Mouse (Mus musculus) urinary bladder, postnatal 10 days (tissue): ENCODE data around the gene Eif4enif1.

ENCODE experiments used
- DNase-seq: peaks from one replicate; pipeline ENCODE4 v3.0.0; 2022; ENCODE audit warnings: low spot score

Eif4enif1 gene

DNA sequence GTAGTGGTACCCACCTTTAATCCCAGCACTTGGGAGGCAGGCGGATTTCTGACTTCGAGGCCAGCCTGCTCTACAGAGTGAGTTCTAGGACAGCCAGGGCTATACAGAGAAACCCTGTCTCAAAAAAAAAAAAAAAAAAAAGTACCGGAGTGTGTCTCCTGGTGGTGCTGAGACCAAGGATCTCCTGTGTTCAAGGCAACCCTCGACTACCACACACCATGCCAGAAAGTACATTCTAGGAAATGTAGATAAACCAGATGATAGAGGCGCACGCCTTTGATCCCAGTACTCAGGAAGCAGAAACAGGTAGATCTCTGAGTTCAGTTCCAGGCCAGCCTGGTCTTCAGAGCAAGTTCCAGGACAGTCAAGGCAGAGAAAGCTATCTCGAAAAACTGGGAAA is 64.9 kb downstream of the Eif4enif1 start:
- DNase-seq = no peak

DNA sequence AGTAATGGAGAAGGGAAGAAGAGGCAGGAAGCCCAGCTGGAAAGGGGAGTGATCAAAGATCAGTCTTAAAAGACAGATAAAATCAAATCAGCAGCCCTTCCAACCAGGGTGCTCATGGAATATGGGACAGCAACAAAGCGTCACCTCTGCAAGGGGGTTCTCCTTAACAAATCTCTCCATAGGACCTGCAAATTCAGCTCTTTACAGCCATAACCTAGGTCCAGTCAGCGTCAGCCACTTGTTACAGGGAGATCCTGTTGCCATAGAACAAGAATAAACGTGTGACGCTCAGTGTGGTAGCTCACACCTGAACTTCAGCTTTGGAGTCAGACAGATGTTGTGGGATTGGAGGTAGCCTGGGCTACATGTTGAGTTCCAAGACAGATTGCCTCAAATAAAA is 67.0 kb downstream of the Eif4enif1 start:
- DNase-seq = no peak

DNA sequence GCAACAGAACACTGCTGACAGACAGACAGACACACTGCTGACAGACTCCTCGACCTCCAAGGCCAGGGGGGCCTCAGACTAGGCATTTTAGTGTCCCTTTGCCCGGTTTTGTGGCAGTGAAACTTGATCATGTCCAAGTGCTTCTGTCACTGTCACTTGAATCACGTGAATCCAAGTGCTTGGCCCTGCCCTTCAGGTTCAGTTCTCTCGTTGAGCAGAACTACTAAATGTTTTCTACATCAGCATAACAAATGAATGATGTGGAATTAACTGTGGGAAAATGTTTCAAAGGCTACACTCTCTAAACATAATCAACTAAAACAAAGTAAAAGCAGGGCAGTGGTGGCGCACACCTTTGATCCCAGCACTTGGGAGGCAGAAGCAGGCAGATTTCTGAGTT is 76.2 kb downstream of the Eif4enif1 start:
- DNase-seq = no peak

DNA sequence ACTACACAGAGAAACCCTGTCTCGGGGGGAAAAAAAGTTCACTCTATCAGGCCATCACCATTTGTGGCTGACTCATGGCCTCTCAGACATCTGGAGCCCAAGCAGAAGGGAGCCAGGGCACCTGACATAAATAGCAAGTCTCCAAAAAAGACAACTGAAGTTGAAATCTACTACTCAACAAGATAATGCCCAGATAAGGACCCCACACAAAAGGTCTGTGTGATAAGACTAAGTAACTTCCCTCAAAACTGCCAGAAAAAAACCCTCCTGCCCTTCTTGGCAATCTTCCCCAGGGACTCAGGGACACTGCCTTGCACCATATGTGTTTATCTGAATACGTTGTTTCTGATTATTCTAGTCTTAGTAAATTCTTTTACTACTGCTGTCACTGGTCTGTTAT is 77.5 kb downstream of the Eif4enif1 start:
- no peak for DNase-seq

DNA sequence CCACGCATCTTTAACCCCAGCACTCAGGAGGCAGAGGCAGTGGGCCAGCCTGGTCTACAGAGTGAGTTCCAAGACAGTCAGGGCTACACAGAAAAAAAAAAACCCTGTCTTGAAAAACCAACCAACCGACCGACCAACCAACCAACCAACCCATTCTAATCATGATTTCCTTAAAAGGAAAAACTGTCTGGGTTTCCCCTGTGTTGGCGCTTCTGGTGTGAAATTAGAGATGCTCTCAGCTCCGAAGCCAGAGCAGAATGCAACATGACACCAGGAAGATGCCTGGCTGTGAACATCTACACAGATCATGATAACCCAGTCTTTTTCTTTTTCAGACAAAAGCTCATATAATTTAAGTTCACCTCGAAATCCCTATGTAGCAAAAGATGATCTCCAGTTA is 80.7 kb downstream of the Eif4enif1 start:
- no peak for DNase-seq

DNA sequence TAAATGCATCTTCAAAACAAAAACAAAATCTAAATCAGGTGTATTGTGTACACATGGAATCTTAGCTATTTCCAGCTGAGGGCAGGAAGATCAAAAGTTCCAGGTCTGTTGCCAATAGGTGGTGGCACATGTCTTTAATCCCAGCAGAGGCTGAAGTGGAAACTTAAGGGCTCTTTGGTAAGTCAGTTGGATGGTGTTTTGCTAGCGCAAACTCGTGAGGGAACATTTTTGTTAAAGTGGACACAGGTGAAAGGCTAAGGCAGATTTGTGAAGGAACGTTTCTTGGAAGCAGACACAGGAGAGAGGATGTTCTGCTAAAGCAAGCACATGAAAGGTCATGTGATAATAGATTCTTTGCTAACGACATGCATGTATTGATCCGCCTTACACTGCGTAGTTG is 81.5 kb downstream of the Eif4enif1 start:
- no peak for DNase-seq

DNA sequence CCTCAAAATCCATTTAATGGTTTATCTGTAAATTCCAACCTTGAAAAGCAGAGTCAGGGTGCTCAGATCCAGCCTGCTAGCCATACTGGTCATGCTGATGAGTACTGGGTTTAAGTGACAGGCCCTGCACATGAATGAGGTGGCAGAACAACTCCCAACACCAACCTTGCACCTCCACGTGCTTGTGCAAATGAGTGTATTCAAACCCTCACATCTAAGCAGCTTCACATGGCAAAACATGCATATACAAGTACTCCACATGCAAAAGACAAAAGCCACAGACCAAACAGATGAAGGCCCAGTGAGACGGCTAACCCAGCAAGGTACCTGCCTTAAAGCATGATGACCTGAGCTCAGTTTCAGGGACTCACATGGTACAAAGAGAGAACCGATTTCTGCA is 83.7 kb downstream of the Eif4enif1 start:
- no peak for DNase-seq

DNA sequence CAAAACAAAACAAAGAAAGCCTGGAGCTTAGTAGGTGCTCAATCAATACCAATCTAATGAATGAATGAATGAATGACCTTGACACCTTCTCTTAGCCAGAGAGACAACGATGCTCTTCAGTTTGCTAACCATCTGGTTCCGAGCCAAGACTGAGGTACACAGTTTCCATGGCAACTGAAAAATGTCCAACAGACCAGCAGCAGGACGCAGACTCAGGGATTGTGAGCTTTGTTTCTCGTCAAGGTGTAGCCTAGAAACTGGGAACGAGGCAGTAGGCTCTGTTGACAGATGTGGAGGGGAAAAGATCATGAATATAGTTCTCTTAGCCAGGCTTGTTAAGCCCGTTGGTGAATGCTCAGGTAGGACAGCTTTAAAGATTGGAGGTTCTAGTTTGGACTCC is 84.9 kb downstream of the Eif4enif1 start:
- no peak for DNase-seq

DNA sequence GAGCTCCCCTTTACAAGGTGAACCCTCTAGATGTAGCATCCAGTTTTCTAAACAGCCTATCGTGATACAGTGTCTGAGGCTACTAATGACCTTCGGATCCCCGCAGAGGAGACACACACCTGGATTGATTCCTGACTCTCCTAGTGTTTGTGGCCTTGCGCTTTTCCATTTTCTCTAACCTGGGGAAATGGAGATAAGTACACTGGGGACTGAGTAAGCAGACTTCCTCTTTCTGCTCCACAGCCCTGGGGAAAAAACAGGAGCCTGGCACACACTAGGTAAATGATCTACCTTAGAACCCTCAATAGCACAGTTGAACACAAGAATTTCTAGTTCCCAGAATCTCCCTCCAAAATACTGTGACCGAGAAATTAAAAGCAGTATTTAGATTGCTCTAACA is 85.7 kb downstream of the Eif4enif1 start:
- DNase-seq = no peak

DNA sequence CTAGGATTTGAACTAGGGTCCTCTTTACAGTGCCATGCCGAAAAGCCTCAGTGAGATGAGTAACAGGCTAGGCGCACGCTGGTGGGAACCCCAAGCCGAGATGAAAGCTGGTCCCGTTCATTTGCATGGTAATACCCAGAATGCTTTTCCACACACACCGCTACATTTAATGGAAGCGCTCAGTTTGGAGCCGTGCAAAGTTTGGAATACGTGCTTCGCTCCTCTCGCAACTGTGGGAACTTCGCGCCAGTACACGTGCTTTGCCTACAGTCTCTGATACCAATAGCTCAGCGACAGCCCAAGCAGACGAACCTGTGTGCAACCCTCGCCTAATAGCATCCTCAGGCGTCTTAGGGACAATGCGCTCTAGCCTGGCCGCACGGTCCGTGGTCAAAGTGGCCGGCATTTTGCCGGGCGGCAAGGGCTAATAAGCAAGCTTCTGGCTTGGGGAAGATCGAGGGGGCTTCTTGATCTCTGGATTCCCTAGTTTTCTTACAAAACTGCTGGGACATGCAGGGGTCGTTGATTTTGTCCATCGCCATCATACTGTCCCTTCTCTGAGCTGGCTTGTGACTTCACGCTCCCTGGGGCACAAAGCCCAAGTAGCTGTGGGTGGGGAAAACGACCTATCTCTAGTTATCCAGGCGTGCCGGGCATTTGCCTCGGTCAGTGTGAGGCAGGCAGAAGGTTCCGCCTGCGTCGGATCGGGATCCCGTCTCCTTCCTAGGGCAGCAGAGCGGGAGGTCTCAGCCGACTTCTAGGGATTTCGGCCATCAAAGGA is 86.5 kb downstream of the Eif4enif1 start, which contains the start of gene Patz1:
Gene Patz1, plus strand, starts transcription at position 354 of the 781 bp plus-strand sequence.
- no peak for DNase-seq

DNA sequence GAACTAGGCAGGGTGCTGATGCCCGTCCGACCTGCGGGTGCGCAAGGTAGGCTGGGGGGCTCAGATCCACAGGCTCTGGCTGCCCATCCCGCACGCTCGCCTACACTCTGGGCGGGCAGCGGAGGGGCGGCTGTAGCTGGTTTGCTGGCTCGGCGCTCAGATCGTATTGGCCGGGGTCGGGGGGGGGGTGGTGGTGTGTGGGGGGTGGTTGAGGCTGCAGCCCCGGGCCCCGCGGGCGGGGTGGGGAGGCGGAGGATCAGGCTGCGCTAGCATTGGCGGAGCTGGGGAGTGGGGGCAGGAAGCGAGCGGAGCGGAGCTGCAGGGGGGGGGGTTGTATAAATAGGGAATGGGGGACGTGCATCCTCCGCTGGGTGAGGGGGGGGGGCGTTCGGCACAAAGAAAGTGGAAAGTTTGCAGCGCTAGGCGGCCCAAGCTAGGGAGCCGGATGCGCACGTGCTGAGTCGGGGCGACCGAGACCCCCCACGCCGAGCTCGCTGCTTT is 87.2 kb downstream of the Eif4enif1 start:
- DNase-seq = no peak

DNA sequence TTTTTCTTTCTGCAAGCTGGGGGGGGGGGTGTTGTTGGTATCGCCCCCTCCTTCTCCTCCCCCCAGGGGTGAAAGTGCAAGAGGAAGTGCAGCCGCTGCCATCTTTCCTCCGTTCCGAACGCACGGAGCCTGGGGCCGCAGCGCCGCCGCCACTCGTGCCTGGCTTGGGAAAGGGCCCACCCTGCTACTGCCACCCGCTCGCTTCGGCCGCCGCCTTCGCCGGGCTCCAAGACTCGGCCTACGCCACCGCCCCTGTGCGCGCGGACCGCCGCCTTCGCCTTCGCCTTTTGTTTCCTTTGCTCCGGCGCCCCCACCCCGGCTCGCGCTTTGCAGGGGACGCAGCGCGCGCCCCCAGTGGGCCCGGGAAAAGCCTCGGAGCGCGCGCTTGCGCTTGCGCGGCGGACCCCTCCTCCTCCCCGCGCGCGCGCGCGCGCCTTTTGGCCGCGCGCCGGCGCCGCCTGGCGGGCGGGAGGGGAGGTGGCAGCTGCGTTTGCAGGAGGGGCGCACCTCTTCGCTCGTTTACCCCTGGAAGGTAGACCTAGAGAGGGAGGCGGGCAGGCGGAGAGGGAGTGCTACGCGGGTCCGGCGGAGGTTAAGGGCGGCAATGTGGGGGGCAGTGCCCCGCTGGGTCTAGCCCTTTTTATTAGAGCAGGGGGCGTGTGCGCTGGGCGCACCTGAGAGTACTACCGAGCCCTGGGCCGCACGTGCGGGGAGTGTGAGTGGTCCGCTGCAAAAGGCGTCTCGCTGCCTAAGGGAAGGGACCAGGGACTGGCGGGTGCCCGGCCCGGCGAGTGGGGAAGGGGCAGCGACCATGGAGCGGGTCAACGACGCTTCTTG is 87.8 kb downstream of the Eif4enif1 start:
- no peak for DNase-seq

DNA sequence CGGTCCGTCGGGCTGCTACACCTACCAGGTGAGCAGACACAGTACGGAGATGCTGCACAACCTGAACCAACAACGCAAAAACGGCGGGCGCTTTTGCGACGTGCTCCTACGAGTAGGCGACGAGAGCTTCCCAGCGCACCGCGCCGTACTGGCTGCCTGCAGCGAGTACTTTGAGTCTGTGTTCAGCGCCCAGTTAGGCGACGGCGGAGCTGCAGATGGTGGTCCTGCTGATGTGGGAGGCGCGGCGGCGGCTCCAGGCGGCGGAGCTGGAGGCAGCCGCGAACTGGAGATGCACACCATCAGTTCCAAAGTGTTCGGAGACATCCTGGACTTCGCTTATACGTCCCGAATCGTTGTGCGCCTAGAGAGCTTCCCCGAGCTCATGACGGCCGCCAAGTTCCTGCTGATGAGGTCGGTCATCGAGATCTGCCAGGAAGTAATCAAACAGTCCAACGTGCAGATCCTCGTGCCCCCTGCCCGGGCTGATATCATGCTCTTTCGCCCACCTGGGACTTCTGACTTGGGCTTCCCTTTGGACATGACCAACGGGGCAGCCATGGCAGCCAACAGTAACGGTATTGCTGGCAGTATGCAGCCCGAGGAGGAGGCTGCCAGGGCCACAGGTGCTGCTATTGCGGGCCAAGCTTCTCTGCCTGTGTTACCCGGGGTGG is 88.6 kb downstream of the Eif4enif1 start:
- DNase-seq = no peak

DNA sequence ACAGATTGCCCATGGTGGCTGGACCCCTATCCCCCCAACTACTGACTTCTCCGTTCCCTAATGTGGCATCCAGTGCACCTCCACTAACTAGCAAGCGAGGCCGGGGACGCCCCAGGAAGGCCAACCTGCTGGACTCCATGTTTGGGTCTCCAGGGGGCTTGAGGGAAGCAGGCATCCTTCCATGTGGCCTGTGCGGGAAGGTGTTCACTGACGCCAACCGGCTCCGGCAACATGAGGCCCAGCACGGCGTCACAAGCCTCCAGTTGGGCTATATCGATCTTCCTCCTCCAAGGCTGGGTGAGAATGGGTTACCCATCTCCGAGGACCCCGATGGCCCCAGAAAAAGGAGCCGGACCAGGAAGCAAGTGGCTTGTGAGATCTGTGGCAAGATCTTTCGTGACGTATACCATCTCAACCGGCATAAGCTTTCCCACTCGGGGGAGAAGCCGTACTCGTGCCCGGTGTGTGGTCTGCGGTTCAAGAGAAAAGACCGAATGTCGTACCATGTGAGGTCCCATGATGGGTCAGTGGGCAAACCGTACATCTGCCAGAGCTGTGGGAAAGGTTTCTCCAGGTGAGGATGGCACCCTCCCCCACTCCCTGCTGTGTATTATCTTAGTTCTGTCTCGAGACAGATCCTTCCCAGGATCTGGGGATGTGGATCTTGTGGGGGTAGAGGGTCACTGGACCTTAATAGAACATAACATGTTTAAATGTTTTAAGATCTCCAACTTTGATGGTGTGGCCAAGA is 89.3 kb downstream of the Eif4enif1 start:
- DNase-seq = no peak

DNA sequence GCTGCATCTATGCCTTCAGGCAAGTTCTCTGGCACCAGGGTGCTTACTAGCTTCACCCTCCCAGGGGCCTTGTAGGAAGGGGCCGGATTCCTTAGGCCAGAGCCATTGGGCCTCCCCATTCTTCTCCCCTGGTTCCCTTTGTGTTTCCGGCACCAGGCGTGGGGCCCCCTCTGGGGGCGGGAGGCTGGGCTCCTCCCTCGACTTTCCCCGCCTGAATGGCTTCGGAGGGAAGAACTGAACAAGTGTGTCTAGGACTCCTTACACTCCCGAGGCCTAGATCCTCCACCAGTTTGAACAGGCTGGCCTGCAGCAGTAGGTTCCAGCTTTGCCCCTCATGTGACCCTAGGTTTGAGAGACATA is 89.8 kb downstream of the Eif4enif1 start:
- no peak for DNase-seq

DNA sequence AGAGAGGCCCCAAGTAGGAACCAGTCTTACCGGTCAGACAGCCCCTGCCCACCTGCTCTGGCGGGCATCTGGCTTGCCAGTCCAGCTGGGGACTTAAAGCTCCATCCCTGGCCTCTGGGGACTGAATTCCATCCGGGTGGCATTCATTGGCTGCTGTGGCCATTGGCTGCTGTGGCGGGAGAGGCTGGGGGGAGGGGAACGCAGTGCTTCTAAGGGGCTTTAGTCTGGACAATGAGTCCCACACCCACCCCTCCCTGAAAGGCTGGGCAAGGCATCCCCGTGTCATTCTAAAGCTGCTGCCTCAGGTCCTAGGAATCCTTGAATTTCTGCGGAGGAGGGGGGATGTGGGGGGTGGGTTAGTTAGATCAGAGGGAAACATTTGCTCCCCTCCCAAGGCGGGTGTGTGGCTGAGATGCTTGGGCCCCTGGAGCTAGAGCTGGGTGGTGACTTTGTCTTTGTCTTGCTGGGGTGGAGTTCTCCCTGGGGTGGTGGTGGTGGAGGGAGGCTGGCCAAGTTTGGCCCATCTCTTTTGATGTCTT is 90.6 kb downstream of the Eif4enif1 start:
- no peak for DNase-seq

DNA sequence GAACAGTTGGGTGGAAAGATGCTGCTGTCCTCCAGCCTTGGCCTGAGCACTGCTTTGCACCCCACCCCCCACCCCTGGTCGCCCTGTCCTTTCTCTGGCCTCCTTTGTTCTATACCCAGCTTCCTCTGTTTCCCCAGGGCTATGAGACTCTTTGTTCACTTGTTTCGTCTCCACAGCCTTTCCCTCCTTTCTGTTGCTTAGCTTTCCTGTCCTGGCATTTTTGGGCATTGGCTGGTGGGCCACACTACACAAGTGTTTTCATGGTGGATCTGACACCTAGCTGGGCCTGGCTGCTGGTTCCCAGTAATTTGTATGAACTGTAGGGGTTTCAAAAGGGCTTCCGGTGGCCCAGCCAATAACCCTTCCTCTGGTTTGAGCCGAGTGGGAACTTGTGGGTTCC is 91.2 kb downstream of the Eif4enif1 start:
- no peak for DNase-seq
